Mouse (Mus musculus) myocyte (in vitro differentiated cells): ENCODE results near the gene Zc2hc1c.

Experiments
- CEBPB ChIP-seq: IDR thresholded peaks from 2 replicates; pipeline ENCODE4 v1.6.1; 2011; ENCODE audit warnings: mild to moderate bottlenecking, moderate library complexity; ENCODE audit not compliant: poor library complexity, insufficient read depth, severe bottlenecking
- E2F4 ChIP-seq: IDR thresholded peaks from one replicate; pipeline ENCODE4 v1.6.1; 2011; ENCODE audit warnings: mild to moderate bottlenecking, control low read depth, moderate library complexity; ENCODE audit not compliant: insufficient read depth
- MAX ChIP-seq: IDR thresholded peaks from one replicate; pipeline ENCODE4 v1.6.1; 2011; ENCODE audit warnings: low read depth, mild to moderate bottlenecking, control low read depth
- MYOD1 ChIP-seq, 3 experiments: IDR thresholded peaks; one replicate each; pipeline ENCODE4 v1.6.1; 2011; ENCODE audit warnings: control low read depth in 2 of 3, low read depth in 2 of 3, mild to moderate bottlenecking in 2 of 3, moderate library complexity in 1 of 3; ENCODE audit not compliant: insufficient read length in 2 of 3, control insufficient read depth in 1 of 3
- MYOG ChIP-seq, 3 experiments: IDR thresholded peaks; one replicate each; pipeline ENCODE4 v1.6.1; 2011; ENCODE audit warnings: control low read depth in 2 of 3, low read depth in 2 of 3, mild to moderate bottlenecking in 2 of 3; ENCODE audit not compliant: insufficient read length in 2 of 3, control insufficient read depth in 1 of 3, insufficient read depth in 1 of 3
- POLR2A ChIP-seq: IDR thresholded peaks from one replicate; pipeline ENCODE4 v1.6.1; 2011; ENCODE audit warnings: low read depth, mild to moderate bottlenecking, control low read depth, moderate library complexity; ENCODE audit not compliant: insufficient read length
- POLR2AphosphoS2 ChIP-seq: IDR thresholded peaks from one replicate; pipeline ENCODE4 v1.6.1; 2011; ENCODE audit warnings: low read depth, control low read depth; ENCODE audit not compliant: insufficient read length
- REST ChIP-seq: IDR thresholded peaks from one replicate; pipeline ENCODE4 v1.6.1; 2011; ENCODE audit warnings: mild to moderate bottlenecking, control low read depth, moderate library complexity; ENCODE audit not compliant: insufficient read depth, insufficient read length
- TCF12 ChIP-seq: IDR thresholded peaks from one replicate; pipeline ENCODE4 v1.6.1; 2011; ENCODE audit warnings: mild to moderate bottlenecking, control low read depth; ENCODE audit not compliant: poor library complexity, insufficient read depth, severe bottlenecking
- TCF3 ChIP-seq: IDR thresholded peaks from one replicate; pipeline ENCODE4 v1.6.1; 2011; ENCODE audit warnings: low read depth, control low read depth; ENCODE audit not compliant: insufficient read length
- USF1 ChIP-seq: IDR thresholded peaks from one replicate; pipeline ENCODE4 v1.6.1; 2011; ENCODE audit warnings: low read depth, mild to moderate bottlenecking, control low read depth, moderate library complexity

DNA sequence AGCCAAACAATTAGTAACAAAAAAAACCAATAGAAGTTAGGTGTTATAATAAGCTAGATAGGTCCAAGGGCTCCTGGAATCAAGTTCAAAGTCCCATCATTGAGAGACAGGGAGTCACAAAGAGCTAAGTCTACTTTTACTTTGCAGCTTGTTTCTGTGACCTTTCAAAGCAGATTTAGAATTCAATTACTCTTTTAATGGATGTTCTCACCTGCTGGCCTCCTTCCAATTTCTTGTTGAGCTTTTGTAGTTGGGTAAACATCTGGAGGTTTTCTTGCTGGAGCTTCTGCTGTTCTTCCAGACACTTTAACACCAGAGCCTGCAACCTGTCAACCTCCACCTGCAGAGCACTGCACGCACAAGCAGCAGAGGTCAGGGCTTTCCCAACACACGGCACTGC lies 14.9 kb downstream of the Zc2hc1c start:
- TF ChIP-seq POLR2A (no peak), USF1 (no peak), REST (no peak), MYOG (IDR thresholded peaks at IDR 0.05; ENCODE audit: control insufficient read depth in 1 of 3, insufficient read depth in 1 of 3, insufficient read length in 2 of 3, low read depth in 2 of 3) (no peak), POLR2AphosphoS2 (no peak), MAX (no peak), TCF3 (no peak), CEBPB (no peak), TCF12 (no peak), MYOD1 (IDR thresholded peaks at IDR 0.05; ENCODE audit: control insufficient read depth in 1 of 3, insufficient read length in 2 of 3, low read depth in 2 of 3) (no peak), E2F4 (no peak)
